Mouse (Mus musculus) cortical plate, adult 2 months (tissue): ENCODE data around the gene Gm11444. TPM values are rescaled to one million over a fixed set of nuclear protein-coding genes. Genes with fewer than 3 reads are reported as not detected.

Experiments
- H3K27ac ChIP-seq: fragments of 200-500 bp; 2 replicates; pipeline ENCODE4 v1.5.1; 2012; ENCODE audit warnings: low read length, control low read depth, inconsistent platforms; ENCODE audit not compliant: insufficient read depth
- H3K4me1 ChIP-seq: fragments of 200-500 bp; 2 replicates; pipeline ENCODE4 v1.6.1; 2011; ENCODE audit warnings: low read length; ENCODE audit not compliant: control insufficient read depth, insufficient read depth
- H3K4me3 ChIP-seq: fragments of 200-500 bp; 2 replicates; pipeline ENCODE4 v1.5.1; 2011; ENCODE audit warnings: mild to moderate bottlenecking, low read length, control low read depth; ENCODE audit not compliant: insufficient read depth
- CTCF ChIP-seq: fragments of 200-500 bp; IDR thresholded peaks from 2 replicates; pipeline ENCODE4 v1.5.1; 2011; ENCODE audit warnings: mild to moderate bottlenecking, control low read depth, low read length; ENCODE audit not compliant: insufficient read depth; ENCODE audit errors: extremely low read depth
- POLR2A ChIP-seq: fragments of 200-500 bp; IDR thresholded peaks from 2 replicates; pipeline ENCODE4 v1.6.1; 2011; ENCODE audit warnings: mild to moderate bottlenecking, low read length, control low read depth; ENCODE audit not compliant: insufficient read depth; ENCODE audit errors: extremely low read depth
- polyA plus RNA-seq: library from polyadenylated mRNA; depleted of rRNA; stranded (reverse); fragments of >200 nt; gene quantifications from 2 replicates; pipeline ENCODE4 v1.2.3, GENCODE M21; 2012

Gene Gm11444
- polyA plus RNA-seq, 1 experiment: not detected

DNA sequence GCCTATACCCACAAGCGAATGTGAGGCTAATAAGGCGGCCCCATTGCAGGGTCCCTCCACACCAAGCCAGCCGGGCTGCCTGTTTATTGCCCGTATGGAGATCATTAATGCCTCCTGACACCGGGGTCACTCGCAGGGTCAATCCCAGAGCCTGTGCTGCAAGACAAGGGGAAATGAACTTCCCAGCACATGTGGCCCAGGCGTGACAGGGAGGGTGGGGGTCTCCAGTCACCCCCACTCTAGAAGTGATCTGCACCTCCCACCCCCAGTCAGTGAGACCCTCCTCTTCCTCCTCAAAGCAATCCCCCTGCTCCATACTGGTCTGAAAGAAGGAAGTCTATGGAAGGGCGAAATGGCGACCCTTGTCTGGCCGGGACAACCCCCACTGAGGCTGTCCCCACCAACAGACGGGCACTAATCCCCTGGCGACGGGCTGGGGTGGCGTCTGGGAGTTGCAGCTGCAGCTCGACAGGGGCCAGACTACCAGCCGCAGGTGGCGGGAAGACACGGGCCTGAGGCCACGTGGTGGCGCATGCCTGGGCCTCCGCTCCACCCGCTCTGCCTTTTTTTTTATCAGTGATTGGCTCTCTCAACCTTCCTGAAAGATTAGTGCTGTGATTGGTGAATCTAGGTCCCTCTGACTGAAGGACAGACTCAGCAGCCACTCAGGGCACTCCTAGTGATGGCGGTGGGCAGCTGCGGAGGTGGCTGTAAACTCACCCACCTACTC is 26.1 kb upstream of the Gm11444 start:
- Histone ChIP-seq H3K4me3 (no peak overlapping the region), H3K27ac (no peak overlapping the region), H3K4me1 (no peaks in the 10 kb centered on the region)
- TF ChIP-seq POLR2A (no peak), CTCF (no peak)

DNA sequence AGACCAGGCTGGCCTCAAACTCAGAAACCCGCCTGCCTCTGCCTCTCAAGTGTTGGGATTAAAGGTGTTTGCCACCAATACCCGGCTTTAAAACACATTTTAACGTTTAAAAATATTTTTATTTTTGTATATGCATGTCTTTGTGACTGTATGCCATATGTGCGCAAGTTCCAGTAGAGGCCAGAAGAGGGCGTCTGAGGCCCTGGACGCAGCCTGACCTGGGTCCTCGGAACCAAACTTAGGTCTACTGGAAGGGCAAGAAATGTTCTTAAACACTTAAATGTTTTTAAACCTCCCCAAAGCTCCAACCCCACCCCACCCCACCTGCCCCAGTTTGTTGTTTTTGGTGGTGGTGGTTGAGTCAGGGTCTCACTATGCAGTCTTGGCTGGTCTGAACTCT is 14.2 kb upstream of the Gm11444 start:
- TF ChIP-seq CTCF: 0 out of 2 replicates have a peak, but pooled peaks have one; percentile 5
- no peak for TF ChIP-seq POLR2A

DNA sequence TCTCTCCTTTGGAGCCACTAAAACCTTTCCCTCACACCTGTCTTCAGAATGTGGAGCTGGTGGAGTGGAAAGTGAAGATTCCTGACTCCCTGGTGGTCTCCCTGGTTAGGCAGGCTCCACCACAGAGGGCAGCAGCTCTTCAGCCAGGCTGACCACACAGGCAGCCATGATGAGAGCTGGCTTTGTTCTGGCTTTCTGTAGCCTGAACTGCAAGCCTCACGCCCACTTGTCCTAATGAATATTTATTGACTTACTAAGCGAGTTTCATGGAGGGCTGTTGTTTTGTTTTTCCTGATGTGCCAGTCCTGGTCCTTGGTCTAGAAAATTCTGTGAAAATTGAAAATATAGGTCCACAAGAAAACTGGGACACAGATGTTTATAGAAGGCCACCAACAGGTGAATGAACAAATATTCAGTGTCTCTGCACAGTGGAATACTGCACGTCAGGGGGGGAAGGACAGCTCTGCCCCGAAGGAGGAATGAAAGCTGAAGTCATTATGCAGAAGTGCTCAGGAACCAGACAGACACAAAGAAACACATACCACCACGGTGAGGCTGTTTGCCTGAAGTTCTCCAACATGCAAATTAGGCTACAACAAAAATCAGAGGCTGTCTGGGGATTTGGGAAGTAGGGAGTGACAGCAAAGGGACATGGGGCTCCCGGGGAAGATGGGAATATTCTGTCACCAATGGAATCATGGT is 8.0 kb upstream of the Gm11444 start:
- H3K4me1 ChIP-seq: no peaks in the 10 kb centered on the region
- TF ChIP-seq CTCF: no peak
- no peak for TF ChIP-seq POLR2A
- no peak overlapping the region for H3K27ac ChIP-seq
- no peak overlapping the region for H3K4me3 ChIP-seq

More for the DNA sequence above, 14.2 kb upstream of the Gm11444 start:
- H3K27ac ChIP-seq: no peak overlapping the region
- no peak overlapping the region for H3K4me3 ChIP-seq
- no peaks in the 10 kb centered on the region for H3K4me1 ChIP-seq

DNA sequence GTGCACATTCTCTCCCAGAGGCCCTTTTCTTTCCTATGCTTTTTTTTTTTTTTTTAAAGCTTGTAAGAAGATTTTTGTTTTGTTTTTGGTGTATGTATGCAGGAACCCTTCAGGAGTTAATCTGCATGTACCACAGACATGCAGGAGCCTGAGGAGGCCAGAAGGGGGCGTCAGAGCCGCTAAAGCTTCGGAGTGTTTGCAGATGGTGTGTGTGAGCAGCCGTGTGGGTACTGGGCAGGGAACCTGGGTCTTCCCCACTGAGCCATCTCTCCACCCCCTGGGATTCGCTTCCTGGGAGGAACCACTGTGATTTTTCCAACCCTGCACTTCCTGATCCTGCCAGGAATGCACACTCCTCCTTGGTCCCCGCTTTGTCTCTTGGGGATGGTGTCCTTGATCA is 625 bp upstream of the Gm11444 start:
- Histone ChIP-seq H3K4me1 (no peaks in the 10 kb centered on the region), H3K4me3 (no peak overlapping the region), H3K27ac (no peak overlapping the region)
- TF ChIP-seq CTCF: peak; percentile 25; the same call in 1 of the 2 replicates
- no peak for TF ChIP-seq POLR2A

DNA sequence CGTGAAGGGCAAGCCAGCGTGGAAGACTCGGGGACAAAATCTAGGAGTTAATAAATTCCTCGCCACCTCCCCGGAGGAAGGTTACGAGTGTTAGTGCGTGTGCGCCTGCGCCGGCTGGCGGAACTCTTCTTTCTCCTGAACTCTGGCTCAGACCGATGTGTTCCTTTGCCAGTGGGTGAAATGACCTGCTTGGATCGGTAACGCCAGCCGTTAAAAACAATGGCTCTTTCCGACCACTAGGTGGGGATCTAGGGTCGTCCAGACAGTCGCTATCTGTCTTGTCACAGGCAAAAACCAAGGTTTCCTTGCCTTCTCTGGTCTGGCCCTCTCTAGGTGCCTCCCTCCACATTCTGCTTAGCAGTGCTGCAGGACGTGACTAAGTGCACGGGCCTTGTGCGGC is 1.1 kb downstream of the Gm11444 start:
- Histone ChIP-seq H3K27ac (no peak overlapping the region), H3K4me1 (no peaks in the 10 kb centered on the region), H3K4me3 (no peak overlapping the region)
- TF ChIP-seq CTCF: peak; percentile 96
- TF ChIP-seq POLR2A: no peak

DNA sequence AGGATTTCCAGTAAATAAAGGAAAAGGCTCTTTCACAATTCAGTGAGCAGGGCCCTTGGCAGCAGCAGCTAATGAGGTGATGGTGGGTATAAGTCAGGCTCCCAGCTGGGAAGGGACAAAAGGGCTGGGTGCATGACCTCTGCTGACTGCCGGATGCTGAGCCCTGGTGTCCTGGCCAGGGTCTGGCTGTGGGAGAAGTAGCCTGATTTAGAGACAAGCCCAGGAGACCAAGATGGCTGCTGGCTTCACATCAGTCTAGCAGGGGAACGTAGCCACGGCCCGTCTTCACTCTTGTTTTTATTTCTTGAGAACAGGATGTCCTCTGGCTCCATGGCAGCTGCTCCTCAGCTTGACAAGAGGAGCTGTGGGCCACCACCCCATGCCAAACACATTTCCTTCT is 3.6 kb downstream of the Gm11444 start:
- TF ChIP-seq POLR2A: no peak
- TF ChIP-seq CTCF: no peak
- no peak overlapping the region for H3K4me3 ChIP-seq
- H3K27ac ChIP-seq: no peak overlapping the region
- H3K4me1 ChIP-seq: no peaks in the 10 kb centered on the region

DNA sequence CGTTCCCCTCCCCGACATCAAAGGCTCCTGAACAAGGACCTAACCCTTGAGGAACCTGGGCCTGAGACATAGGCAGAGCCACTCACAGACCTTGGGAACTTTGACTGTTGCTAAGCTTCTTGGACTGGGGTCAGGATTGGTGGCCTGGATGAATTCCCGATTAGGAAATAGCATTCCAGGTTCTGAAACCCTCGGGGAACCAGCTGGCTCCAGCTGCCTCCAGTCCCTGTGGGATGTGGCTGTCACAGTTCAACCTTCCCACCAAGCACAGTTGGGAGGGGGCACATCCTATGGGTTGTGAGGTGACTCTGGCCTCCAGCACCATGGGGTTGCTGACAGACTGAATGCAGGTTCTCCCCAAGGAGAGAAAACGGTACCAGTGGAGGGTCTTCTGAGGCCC is 4.2 kb downstream of the Gm11444 start:
- no peak for TF ChIP-seq CTCF
- H3K27ac ChIP-seq: no peak overlapping the region
- no peak overlapping the region for H3K4me3 ChIP-seq
- H3K4me1 ChIP-seq: no peaks in the 10 kb centered on the region

DNA sequence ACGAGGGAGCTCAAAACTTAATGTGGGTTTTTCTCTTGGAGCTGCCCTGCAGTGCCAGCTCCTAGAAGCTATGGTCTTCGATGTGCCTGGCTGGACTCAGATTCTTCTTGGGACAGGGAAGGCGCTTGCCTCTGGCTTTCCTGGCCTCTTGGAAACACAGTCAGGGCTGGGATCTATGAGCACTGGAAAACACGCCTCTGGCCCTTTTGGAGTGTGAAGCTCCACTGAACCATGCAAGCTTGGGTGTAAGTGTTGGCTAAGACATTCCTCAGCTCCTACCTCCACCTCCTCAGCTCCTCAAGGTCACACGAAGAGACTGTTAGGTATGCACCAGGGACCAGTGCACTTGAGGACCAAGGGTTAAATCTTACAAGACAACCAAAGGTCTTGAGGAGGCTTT is 5.2 kb downstream of the Gm11444 start:
- no peak overlapping the region for H3K27ac ChIP-seq
- TF ChIP-seq CTCF (no peak), POLR2A (no peak)
- no peaks in the 10 kb centered on the region for H3K4me1 ChIP-seq
- no peak overlapping the region for H3K4me3 ChIP-seq

DNA sequence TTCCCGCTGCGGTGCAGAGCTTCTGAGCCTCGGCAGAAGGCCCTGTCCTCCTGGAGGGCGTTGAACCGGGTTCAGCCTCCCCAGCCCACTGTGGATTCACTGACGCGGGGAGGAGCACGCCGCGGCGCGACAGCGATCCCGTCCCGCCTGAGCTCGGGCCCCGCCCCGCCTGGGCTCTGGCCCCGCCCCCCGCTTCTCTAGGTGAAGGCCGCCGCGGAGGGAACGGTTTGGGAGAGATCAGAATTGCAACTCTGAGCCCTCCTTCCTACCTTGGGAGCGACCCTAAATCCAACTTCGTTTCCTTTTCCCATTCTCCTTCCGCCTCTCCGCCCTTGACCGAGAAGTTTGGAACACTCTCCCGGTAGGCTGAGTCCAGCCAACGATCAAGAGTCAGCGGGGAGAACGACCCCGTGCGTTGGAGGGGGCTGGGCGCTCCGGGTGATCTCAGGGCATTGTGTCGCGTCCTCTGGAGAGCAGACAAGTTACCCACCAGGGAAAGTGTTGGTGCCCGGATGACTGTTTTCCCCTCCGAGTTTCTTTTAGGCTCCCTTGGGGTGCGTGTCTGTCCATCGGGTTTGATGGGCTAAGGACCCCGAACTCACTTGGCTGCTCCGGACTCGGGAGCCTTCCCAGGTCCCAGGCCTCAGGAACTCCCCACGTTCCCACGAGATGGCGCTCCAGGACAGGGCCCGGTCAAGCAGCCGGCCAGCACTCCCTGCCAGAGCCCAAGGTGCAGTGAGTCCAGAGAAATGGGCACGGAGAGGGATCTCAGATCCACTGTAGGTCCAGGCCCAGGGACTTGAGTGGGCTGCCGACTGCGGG is 5.8 kb downstream of the Gm11444 start:
- no peak for TF ChIP-seq POLR2A
- TF ChIP-seq CTCF: peak; percentile 53
- Histone ChIP-seq H3K4me1 (no peaks in the 10 kb centered on the region), H3K27ac (no peak overlapping the region), H3K4me3 (peak overlapping the region; percentile 15; the same call in 1 of the 2 replicates)
